ENCODE assay signal across 24 mouse cellular contexts in the genomic region with DNA sequence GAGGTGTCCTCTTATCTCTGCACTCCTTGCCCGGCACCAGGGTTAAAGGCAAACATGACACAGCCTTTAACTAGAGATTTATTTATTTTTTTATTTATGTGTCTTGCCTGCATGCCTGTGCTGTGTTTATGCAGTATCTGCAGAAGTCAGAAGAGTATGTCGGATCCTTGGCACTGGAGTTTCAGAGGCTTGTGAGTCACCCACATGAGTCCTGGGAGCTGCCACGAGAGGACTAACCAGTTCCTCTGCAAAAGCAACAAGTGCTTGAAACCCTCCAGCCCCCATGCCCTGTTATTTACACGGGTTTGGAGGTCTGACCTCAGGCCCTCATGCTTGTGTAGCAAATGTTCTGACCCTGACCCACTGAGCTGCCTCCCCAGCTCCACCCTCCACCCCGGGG.
DNase-seq lines count a peak whose midpoint lies in the region; TF ChIP-seq lines count a peak whose summit lies in the region.
"Had no signal": no experiment of that assay in that cellular context is flagged by ENCODE, and none has a peak within 500 bp of the region (broad histone marks: within the 10 kb centered on the region; RNA-seq: fewer than 3 reads in every experiment).

No protein-coding gene starts in this region.

- H3K4me1 ChIP-seq in heart, adult 2 months (ENCODE audit: control insufficient read depth, insufficient read depth, low read length) = no peaks in the 10 kb centered on the region
- no peaks in the 10 kb centered on the region for H3K4me1 ChIP-seq in testis, adult 2 months (ENCODE audit: control insufficient read depth, insufficient read depth, low read length)
- H3K4me1 ChIP-seq: forebrain, embryonic 13.5 days; heart, embryonic 10.5 days; heart, embryonic 13.5 days had no signal

- WGBS in heart, adult 2 months = 47% methylated on average over 5 of the region's 5 CpGs

- TF ChIP-seq EP300 in heart, adult 2 months (IDR thresholded peaks at IDR 0.05; ENCODE audit: insufficient read depth, low read depth, low read length) = no peak

- DNase-seq in heart, adult 11 months = peak; percentile 36
- no peak for DNase-seq in heart, adult 2 months
- no peak for DNase-seq in testis, postnatal 14 days (ENCODE audit: low spot score)
- DNase-seq in urinary bladder, postnatal 36 days (ENCODE audit: low spot score in 2 of 2) = peak; percentile 9 to 19
- no peak for DNase-seq in urinary bladder, adult 2 months (ENCODE audit: low spot score)
- DNase-seq in gastrocnemius, postnatal 4 days (ENCODE audit: low spot score in 2 of 2) = no peak
- DNase-seq: adrenal gland, adult 2 months; adrenal gland, postnatal 25 days; cerebellum, adult 11-12 months; cerebellum, adult 8-10 months; cerebellum, postnatal 14 days; gastrocnemius, postnatal 10 days; gastrocnemius, postnatal 36 days; heart, adult 18-20 months; heart, postnatal 14 days; heart, postnatal 4 days had no signal

- no peak overlapping the region for H3K27ac ChIP-seq in heart, adult 2 months
- peak overlapping the region; percentile 29; the same call in 1 of the 2 replicates for H3K27ac ChIP-seq in testis, adult 2 months (ENCODE audit: control insufficient read depth, insufficient read depth, low read depth, low read length)
- H3K27ac ChIP-seq: forebrain, embryonic 10.5 days; forebrain, embryonic 13.5 days; heart, embryonic 10.5 days; heart, embryonic 13.5 days; hindbrain, embryonic 14.5 days; hindbrain, postnatal 0 days had no signal

- no peaks in the 10 kb centered on the region for H3K27me3 ChIP-seq in heart, adult 2 months (ENCODE audit: control insufficient read depth, insufficient read depth, low read length)
- no peaks in the 10 kb centered on the region for H3K27me3 ChIP-seq in testis, adult 2 months (ENCODE audit: control insufficient read depth, insufficient read depth, low read length)
- H3K27me3 ChIP-seq: forebrain, embryonic 13.5 days; heart, embryonic 13.5 days; Patski had no signal

- no peak overlapping the region for H3K4me3 ChIP-seq in heart, adult 2 months
- no peak overlapping the region for H3K4me3 ChIP-seq in testis, adult 2 months (ENCODE audit: control insufficient read depth, low read depth, low read length)
- H3K4me3 ChIP-seq: forebrain, embryonic 10.5 days; forebrain, embryonic 13.5 days; heart, embryonic 10.5 days; heart, embryonic 13.5 days had no signal

- TF ChIP-seq POLR2A in heart, adult 2 months (IDR thresholded peaks at IDR 0.05; ENCODE audit: insufficient read depth, low read depth, low read length) = no peak
- no peak for TF ChIP-seq POLR2A in testis, adult 2 months (IDR thresholded peaks at IDR 0.05; ENCODE audit: control insufficient read depth, low read depth, low read length)

- intact Hi-C loops in heart, adult 2 months (cut with DNase I) = no loop called here

- no peaks in the 10 kb centered on the region; the same call in 1 of the 2 replicates for H3K79me2 ChIP-seq in heart, adult 2 months (replicated peaks; ENCODE audit: control insufficient read depth, insufficient read depth, low read length)

- no peak for TF ChIP-seq CTCF in heart, adult 2 months (IDR thresholded peaks at IDR 0.05)
- no peak for TF ChIP-seq CTCF in testis, adult 2 months (IDR thresholded peaks at IDR 0.05; ENCODE audit: control insufficient read depth, insufficient read depth, insufficient replicate concordance, low read depth, low read length)

- H3K9ac ChIP-seq in heart, adult 2 months (ENCODE audit: low read depth, low read length) = no peak overlapping the region
- H3K9ac ChIP-seq: forebrain, embryonic 13.5 days; heart, embryonic 13.5 days; hindbrain, embryonic 14.5 days had no signal

- no peaks in the 10 kb centered on the region for H3K36me3 ChIP-seq in heart, adult 2 months (ENCODE audit: control insufficient read depth, insufficient read depth, low read length)
- no peaks in the 10 kb centered on the region for H3K36me3 ChIP-seq in testis, adult 2 months (ENCODE audit: control insufficient read depth, insufficient read depth, low read length)
- H3K36me3 ChIP-seq: forebrain, embryonic 10.5 days; heart, embryonic 10.5 days; heart, embryonic 13.5 days had no signal

Comparison
In these comparisons a context has a peak if more than half of its experiments do, and no peak if none do; other contexts are left out.
1. DNase-seq: peak in heart, adult 11 months (single experiment) and urinary bladder, postnatal 36 days (2 of 2); none in heart, adult 2 months (0 of 2), testis, postnatal 14 days (single experiment), urinary bladder, adult 2 months (single experiment) and gastrocnemius, postnatal 4 days (0 of 2).